Mouse (Mus musculus) embryonic facial prominence, embryonic 13.5 days (tissue): ENCODE data around the gene Cacna1f. TPM values are rescaled to one million over a fixed set of nuclear protein-coding genes. Genes with fewer than 3 reads are reported as not detected.
A peak's percentile ranks its signal among the peaks of the same experiment; 100 is the strongest.

Source experiments
- ATAC-seq: fragments of 200-750 bp; cut with Nextera tagmentation; 2 replicates; pipeline ENCODE4 v1.8.0; 2017; ENCODE audit warnings: low read depth; ENCODE audit not compliant: insufficient number of reproducible peaks, insufficient read depth, low FRiP score, low TSS enrichment
- H3K27ac ChIP-seq: fragments of 300-500 bp; sonication (generic); 2 replicates; pipeline ENCODE4 v1.5.1; 2015; ENCODE audit warnings: moderate library complexity, mild to moderate bottlenecking, inconsistent platforms
- H3K27me3 ChIP-seq: fragments of 300-500 bp; sonication (generic); 2 replicates; pipeline ENCODE4 v1.6.1; 2015; ENCODE audit warnings: mild to moderate bottlenecking, inconsistent platforms
- H3K36me3 ChIP-seq: fragments of 300-500 bp; sonication (generic); 2 replicates; pipeline ENCODE4 v1.6.1; 2015; ENCODE audit warnings: mild to moderate bottlenecking, inconsistent platforms
- H3K4me1 ChIP-seq: fragments of 300-500 bp; sonication (generic); 2 replicates; pipeline ENCODE4 v1.6.1; 2015; ENCODE audit warnings: inconsistent platforms
- H3K4me2 ChIP-seq: fragments of 300-500 bp; sonication (generic); 2 replicates; pipeline ENCODE4 v1.6.1; 2015; ENCODE audit warnings: moderate library complexity, mild to moderate bottlenecking, inconsistent platforms
- H3K4me3 ChIP-seq: fragments of 300-500 bp; sonication (generic); 2 replicates; pipeline ENCODE4 v1.5.1; 2015; ENCODE audit warnings: mild to moderate bottlenecking, inconsistent platforms
- H3K9ac ChIP-seq: fragments of 300-500 bp; sonication (generic); 2 replicates; pipeline ENCODE4 v1.6.1; 2015; ENCODE audit warnings: mild to moderate bottlenecking, inconsistent platforms
- H3K9me3 ChIP-seq: fragments of 300-500 bp; sonication (generic); 2 replicates; pipeline ENCODE4 v1.6.1; 2016; ENCODE audit warnings: inconsistent platforms
- WGBS: fragments of 180-500 bp; shearing (Covaris S2); methylation state at CpG from one replicate; pipeline ENCODE4 v1.1.7; 2015; ENCODE audit warnings: mixed read lengths; 5-methylcytosine and 5-hydroxymethylcytosine counted together
- polyA plus RNA-seq: library from polyadenylated mRNA; unstranded; fragments of >200 nt; fragmentation: Nextera tagmentation; extraction: Ambion mirVana; gene quantifications from 2 replicates; pipeline ENCODE4 v1.2.1, GENCODE M21; 2015

Gene Cacna1f
- polyA plus RNA-seq: not detected in 2 replicates

DNA sequence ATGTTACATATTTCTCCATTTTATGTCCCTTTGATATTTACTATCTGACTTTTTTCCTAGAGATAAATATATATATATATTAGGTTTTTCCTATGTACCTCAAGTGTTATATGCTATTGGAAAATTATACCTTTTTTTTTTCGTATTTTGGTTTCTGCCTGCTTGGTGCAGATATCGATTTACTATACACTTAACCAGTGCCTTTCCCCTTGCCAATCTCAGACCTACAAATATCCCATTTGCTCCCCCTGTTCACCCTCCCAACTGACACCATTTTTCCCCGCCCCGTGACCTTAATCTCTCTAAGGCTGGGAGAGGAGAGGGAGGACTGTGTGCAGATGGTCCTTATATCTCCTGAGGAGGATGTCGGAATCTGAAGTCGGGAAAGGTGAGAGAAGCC is at the start of gene Cacna1f:
Cacna1f (plus strand) TSS at position 301 of the 400 bp plus-strand sequence.
- no peak for ATAC-seq
- no peak within 1 kb of the TSS for H3K9ac ChIP-seq
- WGBS: 75% methylated on average over 6 of the region's 6 CpGs

GRCm38 (mm10) chrX:7563076-7563475 is 43.8 kb upstream of the Cacna1f start:
- H3K36me3 ChIP-seq: 0 out of 2 replicates have a peak, but pooled peaks cover 4% of the 10 kb centered on the region
- 28% methylated on average over 2 of the region's 2 CpGs for WGBS
- no peak overlapping the region for H3K4me2 ChIP-seq
- no peak overlapping the region for H3K9ac ChIP-seq
- H3K27ac ChIP-seq: no peak overlapping the region
- H3K4me1 ChIP-seq: no peaks in the 10 kb centered on the region
- H3K27me3 ChIP-seq: no peaks in the 10 kb centered on the region
- ATAC-seq: no peak
- no peak overlapping the region for H3K4me3 ChIP-seq
- no peaks in the 10 kb centered on the region for H3K9me3 ChIP-seq

More for the DNA sequence above, at the start of gene Cacna1f:
- no peak within 1 kb of the TSS for H3K27ac ChIP-seq
- H3K27me3 ChIP-seq: no peaks in the 10 kb centered on the region
- H3K4me3 ChIP-seq: no peak within 1 kb of the TSS
- H3K4me1 ChIP-seq: 0 out of 2 replicates have a peak, but pooled peaks cover 5% of the 10 kb centered on the region
- H3K36me3 ChIP-seq: no peaks in the 10 kb centered on the region; the same call in 1 of the 2 replicates
- no peaks in the 10 kb centered on the region for H3K9me3 ChIP-seq
- no peak within 1 kb of the TSS for H3K4me2 ChIP-seq

GRCm38 (mm10) chrX:7566352-7566751 is 40.5 kb upstream of the Cacna1f start:
- Histone ChIP-seq H3K36me3 (no peaks in the 10 kb centered on the region), H3K4me1 (no peaks in the 10 kb centered on the region), H3K27ac (no peak overlapping the region), H3K9ac (no peak overlapping the region), H3K4me3 (no peak overlapping the region), H3K4me2 (no peak overlapping the region), H3K27me3 (no peaks in the 10 kb centered on the region), H3K9me3 (no peaks in the 10 kb centered on the region)
- ATAC-seq: no peak
- 77% methylated on average over 6 of the region's 6 CpGs for WGBS

DNA sequence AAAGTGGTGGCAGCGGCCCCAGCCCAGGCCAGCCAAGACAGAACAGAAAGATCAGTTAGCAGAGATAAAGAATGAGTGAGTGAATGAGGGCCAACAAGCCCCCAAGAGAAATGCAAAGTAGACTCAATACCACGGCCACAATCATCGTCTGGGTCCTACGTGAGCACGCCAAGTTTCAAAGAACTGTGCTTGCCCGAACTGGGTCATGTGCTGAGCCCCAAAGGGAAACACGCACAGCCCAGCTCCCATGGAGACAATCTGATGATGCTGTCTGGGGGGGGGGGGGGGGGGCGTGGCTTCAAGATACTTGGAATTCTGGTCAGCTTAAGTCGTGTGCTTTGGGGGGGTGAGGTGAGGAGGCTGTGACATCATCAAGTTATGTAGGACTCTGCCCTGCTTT is 39.4 kb upstream of the Cacna1f start:
- Histone ChIP-seq H3K27ac (no peak overlapping the region), H3K27me3 (no peaks in the 10 kb centered on the region), H3K9ac (no peak overlapping the region), H3K4me3 (no peak overlapping the region), H3K4me1 (no peaks in the 10 kb centered on the region), H3K9me3 (no peaks in the 10 kb centered on the region), H3K36me3 (no peaks in the 10 kb centered on the region), H3K4me2 (no peak overlapping the region)
- no peak for ATAC-seq
- 83% methylated on average over 8 of the region's 9 CpGs for WGBS

DNA sequence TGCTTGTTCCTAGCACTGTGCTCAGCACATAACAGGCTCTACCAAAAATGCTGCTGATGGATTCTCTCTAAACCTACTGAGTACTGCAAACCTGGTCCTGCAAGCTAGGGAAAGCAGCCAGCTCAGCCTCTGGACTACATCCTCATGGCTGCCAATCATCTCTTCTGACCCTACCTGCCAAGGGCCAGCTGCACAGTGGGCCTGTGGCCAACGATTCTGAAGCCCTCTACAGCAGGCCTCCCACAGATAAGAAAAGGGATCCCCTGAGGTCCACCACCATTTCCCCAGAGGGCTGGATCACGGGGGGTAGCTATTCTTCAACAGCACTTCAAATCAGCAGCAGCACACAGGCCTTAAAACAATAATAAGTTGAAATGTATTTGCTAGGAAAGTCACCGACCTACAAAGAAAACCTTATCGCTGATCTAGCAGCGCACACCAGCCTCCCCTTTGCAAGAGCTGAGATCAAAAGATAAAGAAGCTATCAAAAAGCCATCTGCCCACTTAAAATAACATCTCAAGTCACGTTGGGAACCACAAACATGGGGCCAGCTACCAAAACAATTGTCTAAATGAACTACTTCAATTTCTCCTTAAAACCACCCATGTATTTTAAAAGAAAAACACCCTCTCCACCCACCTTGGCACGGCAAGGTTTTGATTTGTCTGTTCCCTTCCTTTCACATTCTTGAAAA is 36.3 kb upstream of the Cacna1f start:
- ATAC-seq: no peak

GRCm38 (mm10) chrX:7571565-7572136 is 35.2 kb upstream of the Cacna1f start:
- Histone ChIP-seq H3K9me3 (no peaks in the 10 kb centered on the region), H3K27ac (no peak overlapping the region), H3K27me3 (no peaks in the 10 kb centered on the region), H3K4me2 (no peak overlapping the region), H3K4me1 (peaks cover 9% of the 10 kb centered on the region; the same call in 1 of the 2 replicates), H3K36me3 (no peaks in the 10 kb centered on the region), H3K9ac (no peak overlapping the region), H3K4me3 (no peak overlapping the region)
- no peak for ATAC-seq
- 84% methylated on average over 9 of the region's 9 CpGs for WGBS

More for the DNA sequence above, 36.3 kb upstream of the Cacna1f start:
- H3K9ac ChIP-seq: no peak overlapping the region
- H3K4me3 ChIP-seq: no peak overlapping the region
- H3K4me1 ChIP-seq: peaks cover 9% of the 10 kb centered on the region; the same call in 1 of the 2 replicates
- no peaks in the 10 kb centered on the region for H3K9me3 ChIP-seq
- no peaks in the 10 kb centered on the region for H3K36me3 ChIP-seq
- no peaks in the 10 kb centered on the region for H3K27me3 ChIP-seq
- H3K27ac ChIP-seq: no peak overlapping the region
- whole genome bisulfite sequencing: 67% methylated on average over 7 of the region's 7 CpGs
- H3K4me2 ChIP-seq: no peak overlapping the region

DNA sequence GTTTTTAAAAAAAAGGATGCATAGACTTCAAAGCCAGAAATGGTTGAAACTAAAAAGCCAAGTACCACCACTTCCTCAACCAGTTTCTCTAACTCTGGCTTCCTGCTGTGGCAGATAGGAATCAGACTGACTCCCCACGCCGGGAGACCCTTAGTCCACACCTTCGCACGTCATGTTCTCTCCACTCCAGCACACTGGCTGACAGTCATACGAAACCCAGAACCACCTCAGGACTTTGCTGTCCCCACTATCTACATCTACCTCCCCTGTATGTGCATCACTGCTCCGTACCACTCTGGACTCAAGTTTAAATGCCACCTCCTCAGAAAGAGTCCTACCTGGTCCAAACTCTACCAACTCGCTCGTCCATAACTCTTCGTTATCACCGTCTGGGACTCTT is 34.4 kb upstream of the Cacna1f start:
- ATAC-seq: no peak
- Histone ChIP-seq H3K4me3 (no peak overlapping the region), H3K9ac (no peak overlapping the region), H3K36me3 (no peaks in the 10 kb centered on the region), H3K4me2 (peak overlapping the region; percentile 63), H3K4me1 (peaks cover 9% of the 10 kb centered on the region; the same call in 1 of the 2 replicates), H3K27me3 (no peaks in the 10 kb centered on the region), H3K9me3 (no peaks in the 10 kb centered on the region), H3K27ac (no peak overlapping the region)
- WGBS: 89% methylated on average over 10 of the region's 10 CpGs

DNA sequence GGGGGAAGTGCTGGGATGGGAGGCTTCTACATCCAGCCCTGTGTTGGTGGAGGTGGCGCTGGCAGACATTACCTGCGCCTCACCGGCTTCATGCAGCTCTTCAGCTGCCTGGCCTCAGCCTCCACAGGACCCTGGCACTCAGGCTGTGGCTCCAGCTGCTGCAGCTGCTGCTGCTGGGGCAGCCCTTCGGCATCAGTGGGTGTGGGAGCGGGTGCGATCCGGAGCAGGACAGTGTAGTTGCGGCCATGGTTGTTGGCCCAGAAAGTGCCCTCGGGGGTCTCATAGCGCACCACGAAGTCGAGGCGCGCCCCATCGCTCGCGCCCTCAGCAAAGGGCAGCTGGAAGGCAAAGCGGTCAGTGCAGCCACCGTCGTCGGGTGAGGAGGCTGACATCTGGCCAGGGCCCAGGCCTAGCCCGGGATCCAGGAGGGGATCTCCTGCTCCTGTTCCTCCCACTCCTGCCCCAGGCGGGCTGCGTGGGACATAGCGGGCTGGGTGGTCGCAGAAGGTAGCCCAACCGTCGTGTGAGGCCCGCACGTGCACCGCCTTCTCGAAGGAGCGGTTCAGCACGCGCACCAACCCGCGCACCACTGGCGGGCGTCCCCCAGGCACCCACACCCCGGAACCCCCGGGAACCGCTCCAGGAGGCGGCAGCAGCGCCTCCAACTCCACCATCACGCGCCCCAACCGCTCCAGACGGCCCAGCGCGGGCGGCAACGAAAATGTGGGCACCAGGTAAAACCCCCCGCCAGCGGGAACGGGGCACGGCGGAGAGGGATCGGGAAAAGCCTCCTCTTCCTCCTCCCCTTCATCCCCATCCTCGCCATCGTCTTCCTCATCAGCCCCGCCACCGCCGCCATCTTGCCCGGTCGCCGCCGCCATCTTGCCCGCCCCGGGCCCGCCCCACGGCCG is 33.5 kb upstream of the Cacna1f start, which contains the start of gene Foxp3:
Foxp3 (plus strand) TSS at position 469 of the 911 bp plus-strand sequence.
- H3K27me3 ChIP-seq: no peaks in the 10 kb centered on the region
- peak; percentile 40; the same call in 1 of the 2 replicates for ATAC-seq
- peak within 1 kb of the TSS; percentile 77 for H3K9ac ChIP-seq
- H3K4me3 ChIP-seq: peak within 1 kb of the TSS; percentile 56
- H3K27ac ChIP-seq: peak within 1 kb of the TSS; percentile 84
- 37% methylated on average over 72 of the region's 72 CpGs for WGBS
- no peaks in the 10 kb centered on the region for H3K36me3 ChIP-seq
- peaks cover 9% of the 10 kb centered on the region; the same call in 1 of the 2 replicates for H3K4me1 ChIP-seq
- H3K4me2 ChIP-seq: peak within 1 kb of the TSS; percentile 63
- no peaks in the 10 kb centered on the region for H3K9me3 ChIP-seq

DNA sequence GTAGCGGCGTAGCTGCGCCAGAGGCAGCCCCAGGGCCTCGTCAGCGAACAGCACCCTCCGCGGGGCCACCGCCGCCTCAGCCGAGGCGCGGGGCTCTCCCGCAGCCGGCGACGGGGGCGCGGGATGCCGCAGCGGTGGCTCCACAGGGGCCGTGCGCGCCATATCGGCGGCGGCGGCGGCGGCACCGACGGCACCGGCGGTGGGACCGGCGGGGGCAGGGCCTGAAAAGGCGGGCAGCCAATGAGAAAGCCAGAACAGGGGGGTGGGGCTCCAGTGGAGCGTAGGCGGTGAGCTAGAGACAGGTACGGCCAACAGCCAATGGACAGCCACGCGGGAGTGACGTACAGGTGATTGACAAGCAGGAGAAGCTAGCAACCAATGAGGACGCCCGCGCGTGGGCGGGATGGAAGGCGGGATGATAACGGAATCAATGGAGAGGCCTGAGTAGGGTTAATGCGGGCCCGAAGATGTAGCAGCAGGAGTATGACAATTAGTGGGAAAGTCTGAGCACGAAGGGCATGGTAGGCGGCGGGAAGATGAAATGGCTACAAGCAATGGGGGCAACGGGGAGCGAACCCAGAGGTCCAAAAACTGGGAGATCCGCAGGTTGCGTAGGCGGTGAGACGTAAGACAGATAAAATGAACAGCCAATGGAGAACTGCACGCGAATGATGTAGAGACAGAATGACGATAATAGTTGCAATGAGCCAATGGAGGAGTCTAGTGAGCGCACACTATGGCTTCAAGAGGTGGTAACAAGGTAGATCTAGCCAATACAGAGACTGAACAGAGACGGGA is 32.6 kb upstream of the Cacna1f start, which contains the start of gene Ppp1r3f:
Ppp1r3f (minus strand) TSS at position 197 of the 798 bp plus-strand sequence.
- H3K9me3 ChIP-seq: no peaks in the 10 kb centered on the region
- H3K4me2 ChIP-seq: peak within 1 kb of the TSS; percentile 63
- peaks cover 9% of the 10 kb centered on the region; the same call in 1 of the 2 replicates for H3K4me1 ChIP-seq
- 24% methylated on average over 65 of the region's 65 CpGs for WGBS
- peak within 1 kb of the TSS; percentile 84 for H3K27ac ChIP-seq
- H3K36me3 ChIP-seq: no peaks in the 10 kb centered on the region
- H3K9ac ChIP-seq: peak within 1 kb of the TSS; percentile 77
- peak within 1 kb of the TSS; percentile 56 for H3K4me3 ChIP-seq
- H3K27me3 ChIP-seq: no peaks in the 10 kb centered on the region
- ATAC-seq: peak; percentile 93

- no peaks in the 10 kb centered on the region for H3K36me3 ChIP-seq
Measured at GRCm38 (mm10) chrX:7574885-7575231, 32.0 kb upstream of the Cacna1f start.

More at GRCm38 (mm10) chrX:7574885-7575231, 32.0 kb upstream of the Cacna1f start:
- 29% methylated on average over 5 of the region's 6 CpGs for WGBS
- no peak for ATAC-seq
- Histone ChIP-seq H3K9ac (no peak overlapping the region), H3K27me3 (no peaks in the 10 kb centered on the region), H3K9me3 (no peaks in the 10 kb centered on the region), H3K27ac (peak overlapping the region; percentile 48; the same call in 1 of the 2 replicates), H3K4me3 (peak overlapping the region; percentile 56), H3K4me1 (peaks cover 9% of the 10 kb centered on the region; the same call in 1 of the 2 replicates), H3K4me2 (peak overlapping the region; percentile 53)
